Mouse (Mus musculus): ENCODE results near the gene Pcdh7. TPM values are rescaled to one million over a fixed set of nuclear protein-coding genes. Genes with fewer than 3 reads are reported as not detected.

The Pcdh7 gene
- total and polyA plus RNA-seq, 3 experiments = not detected

GRCm38 (mm10) chr5:57810641-57811040 is 92.9 kb downstream of the Pcdh7 start:
- no peaks in the 10 kb centered on the region; a peak in 1 of 4 replicates for H3K27me3 ChIP-seq (ENCODE audit: control insufficient read depth in 1 of 2, insufficient read depth in 2 of 2, low read length in 2 of 2)
- no peaks in the 10 kb centered on the region for H3K79me2 ChIP-seq (ENCODE audit: control insufficient read depth, insufficient read depth, low read length, poor library complexity)
- no peaks in the 10 kb centered on the region for H3K36me3 ChIP-seq (ENCODE audit: control insufficient read depth in 1 of 2, insufficient read depth in 2 of 2, low read length in 2 of 2)
- TF ChIP-seq RCOR1 (IDR thresholded peaks at IDR 0.05; ENCODE audit: low read depth, low read length) = no peak
- no peak for TF ChIP-seq SIN3A (IDR thresholded peaks at IDR 0.05; ENCODE audit: low read length)
- no peak for TF ChIP-seq ZNF384 (IDR thresholded peaks at IDR 0.05; ENCODE audit: low read depth, low read length)
- TF ChIP-seq NRF1 (IDR thresholded peaks at IDR 0.05; ENCODE audit: insufficient read depth, low read depth, low read length, poor library complexity, severe bottlenecking) = no peak
- no peak for TF ChIP-seq HCFC1 (IDR thresholded peaks at IDR 0.05; ENCODE audit: low read depth, low read length)
- TF ChIP-seq E2F4 (IDR thresholded peaks at IDR 0.05; ENCODE audit: borderline replicate concordance, low read depth, low read length) = no peak
- no peak for TF ChIP-seq TCF12 (IDR thresholded peaks at IDR 0.05; ENCODE audit: low read depth, low read length)
- TF ChIP-seq EP300 (IDR thresholded peaks at IDR 0.05; ENCODE audit: low read depth in 1 of 2, low read length in 2 of 2) = no peak
- no peak for TF ChIP-seq ZC3H11A (IDR thresholded peaks at IDR 0.05; ENCODE audit: low read depth, low read length)
- TF ChIP-seq CTCF (IDR thresholded peaks at IDR 0.05 in 2 of 3, conservative IDR thresholded peaks at IDR 0.05 in 1 of 3; ENCODE audit: control insufficient read depth in 1 of 3, insufficient read depth in 1 of 3, low read depth in 2 of 3, low read length in 3 of 3, poor library complexity in 1 of 3, severe bottlenecking in 1 of 3) = no peak
- TF ChIP-seq SMC3 (IDR thresholded peaks at IDR 0.05; ENCODE audit: low read depth, low read length) = no peak
- TF ChIP-seq CHD1 (IDR thresholded peaks at IDR 0.05; ENCODE audit: low read depth, low read length) = no peak
- no peak for TF ChIP-seq POLR2A (IDR thresholded peaks at IDR 0.05; ENCODE audit: control insufficient read depth in 1 of 2, insufficient read depth in 1 of 2, low read depth in 1 of 2, low read length in 2 of 2, poor library complexity in 1 of 2)
- TF ChIP-seq MAFK (IDR thresholded peaks at IDR 0.05; ENCODE audit: borderline replicate concordance, low read depth, low read length) = no peak
- TF ChIP-seq USF1 (IDR thresholded peaks at IDR 0.05; ENCODE audit: low read depth, low read length) = no peak
- H3K4me1 ChIP-seq (ENCODE audit: control insufficient read depth in 1 of 2, insufficient read depth in 2 of 2, low read length in 2 of 2) = no peaks in the 10 kb centered on the region; a peak in 1 of 4 replicates
- no peaks in the 10 kb centered on the region for H3K9me3 ChIP-seq (replicated peaks; ENCODE audit: insufficient read depth, low read length)
- H3K27ac ChIP-seq (ENCODE audit: control insufficient read depth, low read depth, low read length) = no peak overlapping the region
- no peak overlapping the region for H3K4me3 ChIP-seq (ENCODE audit: control insufficient read depth in 1 of 2, insufficient read depth in 1 of 2, low read depth in 2 of 2, low read length in 2 of 2)
- H3K9ac ChIP-seq (ENCODE audit: control insufficient read depth, low read depth, low read length, poor library complexity, severe bottlenecking) = no peak overlapping the region
- no peak for DNase-seq (ENCODE audit: low read depth, low spot score)

- Histone ChIP-seq H3K9me3 (replicated peaks; ENCODE audit: insufficient read depth, low read length) (no peaks in the 10 kb centered on the region), H3K4me3 (ENCODE audit: control insufficient read depth in 1 of 2, insufficient read depth in 1 of 2, low read depth in 2 of 2, low read length in 2 of 2) (no peak overlapping the region), H3K36me3 (ENCODE audit: control insufficient read depth in 1 of 2, insufficient read depth in 2 of 2, low read length in 2 of 2) (no peaks in the 10 kb centered on the region), H3K27ac (ENCODE audit: control insufficient read depth, low read depth, low read length) (no peak overlapping the region), H3K4me1 (ENCODE audit: control insufficient read depth in 1 of 2, insufficient read depth in 2 of 2, low read length in 2 of 2) (no peaks in the 10 kb centered on the region), H3K27me3 (ENCODE audit: control insufficient read depth in 1 of 2, insufficient read depth in 2 of 2, low read length in 2 of 2) (no peaks in the 10 kb centered on the region), H3K9ac (ENCODE audit: control insufficient read depth, low read depth, low read length, poor library complexity, severe bottlenecking) (no peak overlapping the region), H3K79me2 (ENCODE audit: control insufficient read depth, insufficient read depth, low read length, poor library complexity) (no peaks in the 10 kb centered on the region)
- TF ChIP-seq TCF12 (IDR thresholded peaks at IDR 0.05; ENCODE audit: low read depth, low read length) = no peak
- TF ChIP-seq RAD21 (IDR thresholded peaks at IDR 0.05; ENCODE audit: low read depth, low read length) = no peak
- TF ChIP-seq USF1 (IDR thresholded peaks at IDR 0.05; ENCODE audit: low read depth, low read length) = no peak
- no peak for DNase-seq (ENCODE audit: low read depth, low spot score)
These were observed 98.3 kb downstream of the Pcdh7 start for GRCm38 (mm10) chr5:57815964-57816589.

Data from MEL (cell line).